Mouse (Mus musculus) lung, embryonic 14.5 days (tissue): ENCODE measurements around the gene Slc1a2. TPM values are rescaled to one million over a fixed set of nuclear protein-coding genes. Genes with fewer than 3 reads are reported as not detected.
A peak's percentile ranks its signal among the peaks of the same experiment; 100 is the strongest.

Experiments used
- ATAC-seq: fragments of 200-750 bp; cut with Nextera tagmentation; 2 replicates; pipeline ENCODE4 v1.8.0; 2017; ENCODE audit warnings: mild to moderate bottlenecking, moderate TSS enrichment, moderate library complexity; ENCODE audit not compliant: insufficient read depth
- DNase-seq: peaks from one replicate; pipeline ENCODE4 v3.0.0-alpha.2; 2015
- H3K27ac ChIP-seq: fragments of 300-500 bp; sonication (generic); 2 replicates; pipeline ENCODE4 v1.5.1; 2014; ENCODE audit warnings: low read depth, mild to moderate bottlenecking, moderate library complexity
- H3K27me3 ChIP-seq: fragments of 300-500 bp; sonication (generic); 2 replicates; pipeline ENCODE4 v1.6.1; 2014; ENCODE audit warnings: low read length, control low read depth; ENCODE audit not compliant: insufficient read depth
- H3K36me3 ChIP-seq: fragments of 300-500 bp; sonication (generic); 2 replicates; pipeline ENCODE4 v1.6.1; 2014; ENCODE audit warnings: control low read depth; ENCODE audit not compliant: insufficient read depth
- H3K4me1 ChIP-seq: fragments of 300-500 bp; sonication (generic); 2 replicates; pipeline ENCODE4 v1.6.1; 2014; ENCODE audit warnings: antibody characterized with exemption, control low read depth; ENCODE audit not compliant: insufficient read depth
- H3K4me2 ChIP-seq: fragments of 300-500 bp; sonication (generic); 2 replicates; pipeline ENCODE4 v1.6.1; 2014; ENCODE audit warnings: mild to moderate bottlenecking
- H3K4me3 ChIP-seq: fragments of 300-500 bp; sonication (generic); 2 replicates; pipeline ENCODE4 v1.5.1; 2014; ENCODE audit warnings: low read depth, low read length
- H3K9ac ChIP-seq: fragments of 300-500 bp; sonication (generic); 2 replicates; pipeline ENCODE4 v1.6.1; 2014
- H3K9me3 ChIP-seq: fragments of 300-500 bp; sonication (generic); 2 replicates; pipeline ENCODE4 v1.6.1; 2016; ENCODE audit warnings: low read depth, low read length, control low read depth
- CTCF ChIP-seq: IDR thresholded peaks from 2 replicates; pipeline ENCODE4 v1.5.1; 2016; ENCODE audit warnings: antibody characterized with exemption, low read depth
- WGBS: fragments of 180-500 bp; shearing (Covaris S2); extraction: QIAGEN DNeasy Blood & Tissue Kit; methylation state at CpG from one replicate; pipeline ENCODE4 v1.1.7; 2014; 5-methylcytosine and 5-hydroxymethylcytosine counted together
- polyA plus RNA-seq: library from polyadenylated mRNA; unstranded; fragments of >200 nt; fragmentation: Nextera tagmentation; extraction: Ambion mirVana; gene quantifications from 2 replicates; pipeline ENCODE4 v1.2.1, GENCODE M21; 2014

Slc1a2 gene
- 0.31 and 0.42 TPM in 2 replicates for polyA plus RNA-seq

GRCm38 (mm10) chr2:102658163-102658660 lies at the start of gene Slc1a2:
Slc1a2 (plus strand) TSS chr2:102658659.
- H3K27ac ChIP-seq, result no peak within 1 kb of the TSS
- no peaks in the 10 kb centered on the region for H3K9me3 ChIP-seq
- H3K9ac ChIP-seq, result peak within 1 kb of the TSS; percentile 41
- under 1% methylated on average over 20 of the region's 20 CpGs for WGBS
- peak within 1 kb of the TSS; percentile 66 for H3K4me3 ChIP-seq
- H3K4me1 ChIP-seq, result 0 out of 2 replicates have a peak, but pooled peaks cover 3% of the 10 kb centered on the region
- ATAC-seq (peak; percentile 47; the same call in 1 of the 2 replicates), DNase-seq (no peak)
- TF ChIP-seq CTCF, result no peak
- H3K27me3 ChIP-seq, result peaks cover 42% of the 10 kb centered on the region
- no peaks in the 10 kb centered on the region for H3K36me3 ChIP-seq
- peak within 1 kb of the TSS; percentile 100 for H3K4me2 ChIP-seq

DNA sequence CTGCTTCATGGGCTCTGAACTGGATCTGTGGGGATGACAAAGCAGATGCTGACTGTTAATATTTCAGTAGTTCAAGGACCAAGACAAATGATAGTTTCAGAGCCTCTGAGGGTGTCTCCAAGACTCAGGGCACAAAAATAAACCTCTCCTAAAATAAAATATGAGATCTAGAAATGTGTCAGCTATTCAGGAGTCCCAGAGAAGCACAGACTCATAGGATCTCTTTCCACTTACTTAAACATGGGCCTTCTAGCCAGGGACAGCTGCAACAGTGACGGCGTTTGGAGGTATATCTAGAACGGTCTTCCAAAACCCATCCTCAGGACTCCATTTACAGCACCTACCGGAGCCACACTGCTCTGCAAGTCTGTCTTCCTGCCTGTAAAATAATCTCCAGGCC lies 48.0 kb upstream of the Slc1a2 start:
- Histone ChIP-seq H3K9ac (no peak overlapping the region), H3K27me3 (no peaks in the 10 kb centered on the region), H3K4me2 (no peak overlapping the region), H3K4me3 (no peak overlapping the region), H3K36me3 (no peaks in the 10 kb centered on the region), H3K4me1 (no peaks in the 10 kb centered on the region), H3K27ac (no peak overlapping the region), H3K9me3 (no peaks in the 10 kb centered on the region)
- ATAC-seq, result no peak
- 87% methylated on average over 4 of the region's 4 CpGs for whole genome bisulfite sequencing
- no peak for TF ChIP-seq CTCF
- DNase-seq, result no peak

DNA sequence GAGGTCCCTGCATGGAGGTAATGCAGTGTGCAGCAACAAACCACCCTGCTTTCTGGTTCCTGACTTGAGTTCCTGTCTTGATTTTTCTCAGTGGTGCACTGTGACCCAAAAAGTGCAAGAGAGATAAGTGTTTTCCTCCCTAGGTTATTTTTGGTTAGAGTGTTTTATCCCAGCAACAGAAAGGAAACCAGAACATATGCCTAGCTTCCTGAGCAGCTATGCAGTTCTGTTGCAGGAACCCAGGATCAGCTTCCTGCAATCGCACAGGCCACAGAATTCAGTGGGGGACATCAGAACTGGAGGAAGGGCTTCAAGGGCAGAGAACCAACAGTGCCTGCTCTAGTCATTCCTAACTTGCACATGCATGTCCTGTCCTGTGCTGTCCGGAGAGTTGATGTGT lies 41.8 kb upstream of the Slc1a2 start:
- DNase-seq, result no peak
- TF ChIP-seq CTCF, result no peak
- 57% methylated on average over 2 of the region's 2 CpGs for whole genome bisulfite sequencing

DNA sequence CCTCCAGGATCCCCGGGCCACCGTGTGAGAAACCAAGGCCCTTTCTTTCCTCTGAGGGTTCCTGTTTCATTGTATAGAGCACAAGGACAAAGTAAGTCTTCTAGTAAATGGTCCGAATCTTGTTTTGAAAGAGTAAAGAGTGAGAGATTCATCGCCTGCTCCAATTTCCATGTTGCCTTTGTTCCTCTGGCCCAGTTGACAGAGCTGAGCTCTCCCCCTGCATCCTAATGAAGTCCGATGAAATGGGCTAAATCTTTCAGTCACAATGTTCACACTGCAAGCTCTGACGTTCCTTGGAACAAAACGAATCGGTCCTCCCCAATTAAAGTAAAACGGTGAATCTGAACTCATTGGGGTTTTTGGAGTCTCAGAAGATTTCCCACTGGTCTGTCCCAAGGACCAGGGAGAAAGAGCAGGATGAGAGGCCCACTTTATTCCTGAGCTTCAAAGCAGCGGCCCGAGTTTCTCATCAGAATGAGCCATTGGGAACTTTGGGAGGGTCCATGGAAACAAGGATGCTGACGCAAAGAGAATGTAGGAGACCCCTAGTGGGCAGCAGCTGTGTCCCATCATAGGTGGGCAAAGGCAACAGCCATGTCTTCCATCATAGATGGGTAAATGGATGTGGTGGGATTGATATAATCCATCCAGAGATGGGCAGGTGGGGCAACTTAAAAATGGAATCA lies 37.6 kb upstream of the Slc1a2 start:
- Histone ChIP-seq H3K4me2 (no peak overlapping the region), H3K36me3 (no peaks in the 10 kb centered on the region), H3K4me1 (no peaks in the 10 kb centered on the region), H3K9me3 (no peaks in the 10 kb centered on the region), H3K27me3 (no peaks in the 10 kb centered on the region), H3K27ac (no peak overlapping the region), H3K9ac (no peak overlapping the region), H3K4me3 (no peak overlapping the region)
- no peak for ATAC-seq
- 83% methylated on average over 12 of the region's 12 CpGs for WGBS
- no peak for DNase-seq
- TF ChIP-seq CTCF, result no peak

More for the DNA sequence above, 41.8 kb upstream of the Slc1a2 start:
- H3K36me3 ChIP-seq, result no peaks in the 10 kb centered on the region
- no peak overlapping the region for H3K4me3 ChIP-seq
- no peaks in the 10 kb centered on the region for H3K27me3 ChIP-seq
- ATAC-seq, result no peak
- no peak overlapping the region for H3K4me2 ChIP-seq
- H3K9me3 ChIP-seq, result no peaks in the 10 kb centered on the region
- H3K27ac ChIP-seq, result no peak overlapping the region
- H3K9ac ChIP-seq, result no peak overlapping the region
- H3K4me1 ChIP-seq, result no peaks in the 10 kb centered on the region

DNA sequence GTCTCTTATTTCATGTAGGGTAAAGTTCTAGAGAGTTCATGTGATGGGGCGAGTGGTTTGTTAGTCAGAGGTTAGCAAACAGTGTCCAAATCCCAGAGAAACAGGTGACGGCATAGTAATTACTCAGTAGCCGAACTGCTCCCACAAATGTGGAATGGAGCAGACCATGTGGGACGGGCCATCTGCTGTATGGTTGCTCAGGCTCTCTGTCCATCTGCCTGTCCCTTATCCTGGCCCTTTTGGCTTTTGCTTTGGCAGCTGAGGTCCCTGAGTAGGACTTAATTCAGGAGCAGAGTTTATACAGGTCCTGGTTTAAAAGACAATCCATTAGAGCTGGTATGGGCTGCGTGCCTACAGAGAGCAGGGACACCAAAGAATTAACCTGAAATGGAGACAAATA lies 36.3 kb upstream of the Slc1a2 start:
- no peaks in the 10 kb centered on the region for H3K9me3 ChIP-seq
- no peaks in the 10 kb centered on the region for H3K36me3 ChIP-seq
- H3K4me1 ChIP-seq, result no peaks in the 10 kb centered on the region
- no peak overlapping the region for H3K9ac ChIP-seq
- H3K4me2 ChIP-seq, result no peak overlapping the region
- H3K27ac ChIP-seq, result no peak overlapping the region
- WGBS, result 76% methylated on average over 5 of the region's 5 CpGs
- ATAC-seq (no peak), DNase-seq (no peak)
- H3K27me3 ChIP-seq, result no peaks in the 10 kb centered on the region
- no peak overlapping the region for H3K4me3 ChIP-seq
- no peak for TF ChIP-seq CTCF

- no peaks in the 10 kb centered on the region for H3K27me3 ChIP-seq
- no peaks in the 10 kb centered on the region for H3K36me3 ChIP-seq
- no peak for ATAC-seq
- no peak for DNase-seq
- no peak overlapping the region for H3K4me3 ChIP-seq
- H3K9me3 ChIP-seq, result no peaks in the 10 kb centered on the region
- H3K27ac ChIP-seq, result no peak overlapping the region
- H3K4me2 ChIP-seq, result no peak overlapping the region
- H3K9ac ChIP-seq, result no peak overlapping the region
- no peaks in the 10 kb centered on the region for H3K4me1 ChIP-seq
- TF ChIP-seq CTCF, result no peak
Observed at GRCm38 (mm10) chr2:102622943-102623342, 35.5 kb upstream of the Slc1a2 start.

DNA sequence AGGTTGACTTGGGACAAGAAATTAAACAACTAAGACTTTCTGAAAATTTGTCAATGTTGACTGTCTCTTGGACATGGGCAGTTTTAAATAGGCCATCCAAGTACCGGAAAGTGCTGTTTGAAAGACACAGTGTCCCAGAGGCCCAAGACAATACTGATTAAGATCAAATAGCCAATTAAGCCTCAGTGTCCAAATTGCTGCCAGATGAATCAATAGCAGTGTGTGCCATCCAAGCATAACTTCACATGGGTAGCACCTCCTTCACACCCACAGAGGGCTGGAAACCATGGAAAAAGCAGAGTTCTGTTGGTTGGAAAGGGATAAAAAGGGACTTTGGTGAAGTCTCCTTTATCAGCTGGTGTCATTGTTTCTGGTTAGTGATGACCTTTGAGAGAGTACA lies 33.9 kb upstream of the Slc1a2 start:
- DNase-seq, result no peak
- TF ChIP-seq CTCF, result no peak
- 97% methylated on average over 1 of the region's 1 CpGs for WGBS
- H3K4me2 ChIP-seq, result no peak overlapping the region
- no peak overlapping the region for H3K4me3 ChIP-seq
- H3K36me3 ChIP-seq, result no peaks in the 10 kb centered on the region
- no peaks in the 10 kb centered on the region for H3K9me3 ChIP-seq
- H3K4me1 ChIP-seq, result no peaks in the 10 kb centered on the region
- ATAC-seq, result no peak
- no peaks in the 10 kb centered on the region for H3K27me3 ChIP-seq
- no peak overlapping the region for H3K27ac ChIP-seq
- no peak overlapping the region for H3K9ac ChIP-seq
